Mouse (Mus musculus) testis, adult 2 months (tissue): ENCODE measurements at regions not wholly inside any gene's neighbourhood (a gene's known extent, or its start where the extent isn't known, plus 50 kb on each side); places are given as distances from the start of the nearest gene placed in this dataset.

Experiments
- CTCF ChIP-seq: fragments of 200-500 bp; IDR thresholded peaks from 2 replicates; pipeline ENCODE4 v1.5.1; 2012; ENCODE audit warnings: low read depth, mild to moderate bottlenecking, inconsistent platforms, low read length, moderate library complexity; ENCODE audit not compliant: control insufficient read depth, insufficient read depth, insufficient replicate concordance
- POLR2A ChIP-seq: fragments of 200-500 bp; IDR thresholded peaks from 2 replicates; pipeline ENCODE4 v1.6.1; 2012; ENCODE audit warnings: low read depth, mild to moderate bottlenecking, inconsistent platforms, low read length, moderate library complexity; ENCODE audit not compliant: control insufficient read depth

GRCm38 (mm10) chr2:75448221-75448620, 210.8 kb upstream of the Hnrnpa3 start:
- no peak for TF ChIP-seq CTCF
- TF ChIP-seq POLR2A: no peak
